Mouse (Mus musculus) left cerebral cortex, postnatal 4 days (tissue): ENCODE results near the gene Fam81b. TPM values are rescaled to one million over a fixed set of nuclear protein-coding genes. Genes with fewer than 3 reads are reported as not detected.
A peak's percentile ranks its signal among the peaks of the same experiment; 100 is the strongest.

Experiments
- DNase-seq: peaks from one replicate; pipeline ENCODE4 v3.0.0-alpha.2; 2022
- intact Hi-C: fragments of 180-260 bp; cut with DNase I; formaldehyde crosslinking; loops from one replicate; pipeline ENCODE4 v1.15.1; 2025
- microRNA-seq: library from miRNA; unstranded; fragments of <30 nt; microRNA quantifications from one replicate; pipeline ENCODE4 v1.2.0, GENCODE M21; 2022
- total RNA-seq, 2 experiments: library from RNA; stranded (reverse); gene quantifications; 2 replicates each; pipeline ENCODE4 v1.2.3; 2021

Fam81b gene
- total RNA-seq, 2 experiments from 2014 or later = 0.26 TPM; not detected in 1

DNA sequence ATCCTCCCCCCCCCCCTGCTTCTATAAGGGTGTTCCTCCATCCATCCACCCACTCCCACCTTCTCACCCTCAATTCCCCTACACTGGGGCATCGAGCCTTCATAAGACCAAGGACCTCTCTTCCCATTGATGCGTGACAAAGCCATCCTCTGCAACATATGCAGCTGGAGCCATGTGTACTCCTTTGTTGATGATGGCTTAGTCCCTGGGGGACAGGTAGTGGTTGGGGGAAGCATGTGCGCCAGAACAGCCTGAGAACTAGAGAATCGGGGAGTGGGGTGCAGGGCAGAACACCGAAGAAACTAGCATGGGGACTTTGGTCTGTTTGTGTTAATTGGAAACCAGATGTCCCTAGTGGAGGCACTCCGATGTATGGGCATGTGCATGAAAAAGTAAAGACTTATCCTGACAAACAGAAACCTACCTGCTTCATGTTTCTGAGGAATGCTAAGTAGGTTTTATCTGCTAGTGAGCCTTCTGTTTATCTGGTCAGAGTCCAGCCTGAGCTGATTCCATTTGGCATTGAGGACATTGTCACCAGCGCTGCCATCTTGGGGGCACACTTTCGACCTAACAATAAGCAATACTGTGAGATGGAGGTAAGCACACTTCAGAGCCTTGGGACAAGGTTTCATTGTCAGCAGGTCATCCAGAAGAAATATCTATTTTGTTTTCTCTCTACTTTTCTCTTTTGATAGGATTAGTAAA is 109.3 kb downstream of the Fam81b start:
- no peak for DNase-seq
- intact Hi-C loops = no loop called here

DNA sequence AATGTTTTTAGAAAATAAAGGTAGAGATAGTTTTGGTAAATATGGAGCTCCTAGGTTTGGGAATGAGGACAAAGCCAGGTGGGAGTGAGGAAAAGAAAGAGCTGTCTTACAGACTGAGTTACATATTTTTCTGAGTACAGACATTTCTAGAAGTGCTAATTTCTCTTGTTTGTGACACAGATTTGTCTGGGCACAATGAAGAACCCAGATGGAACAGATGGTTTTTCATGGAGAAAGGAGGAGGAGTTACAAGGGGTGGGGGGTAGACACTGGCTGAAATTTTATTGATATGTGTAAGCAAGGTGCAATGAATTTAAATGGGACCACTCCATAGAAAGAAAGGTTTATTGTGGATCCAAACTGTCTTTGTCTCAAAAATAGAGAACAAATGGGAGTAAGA is 109.9 kb downstream of the Fam81b start:
- intact Hi-C loops = no loop called here
- DNase-seq = no peak

DNA sequence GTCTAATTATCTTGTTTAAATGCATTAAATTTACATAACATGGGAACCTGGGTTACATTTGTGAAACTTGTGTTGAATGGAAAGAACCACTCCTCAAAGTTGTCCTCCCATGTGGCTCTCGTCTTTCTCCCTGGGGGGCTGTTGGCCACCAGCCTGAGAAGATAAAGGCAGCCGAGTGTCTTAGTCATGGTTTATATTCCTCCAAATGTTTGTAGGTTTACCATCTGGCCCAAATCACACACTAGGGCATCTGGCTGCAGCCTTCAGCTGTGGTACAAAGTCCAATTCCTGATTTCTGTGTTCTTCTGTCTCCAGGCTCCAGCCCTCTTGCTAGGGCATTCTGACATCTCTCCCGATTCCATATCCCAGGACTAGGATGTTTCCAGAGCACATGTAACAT is 114.6 kb downstream of the Fam81b start:
- DNase-seq = peak; percentile 40

DNA sequence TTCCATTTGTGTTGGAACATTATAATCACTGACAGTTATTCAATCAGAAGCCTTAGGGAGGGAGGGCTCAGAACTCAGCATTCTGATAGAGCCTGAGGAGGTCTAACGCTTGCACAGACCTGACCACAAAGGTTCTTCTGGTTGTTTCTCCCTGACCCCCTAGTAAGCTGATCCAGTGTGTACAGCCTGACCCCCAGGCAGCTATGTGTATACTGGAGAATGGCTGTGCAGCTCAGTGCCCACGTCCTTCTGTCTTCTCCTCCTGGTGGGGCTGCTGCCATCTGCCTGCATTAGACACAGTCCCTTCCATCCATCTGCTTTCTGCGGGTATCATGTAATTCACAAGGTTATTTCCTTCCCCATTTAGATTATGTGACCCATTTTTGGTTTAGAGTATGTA is 115.7 kb downstream of the Fam81b start:
- DNase-seq = peak; percentile 40
- intact Hi-C loops = no loop called here

More for the DNA sequence above, 114.6 kb downstream of the Fam81b start:
- intact Hi-C loops = no loop called here

DNA sequence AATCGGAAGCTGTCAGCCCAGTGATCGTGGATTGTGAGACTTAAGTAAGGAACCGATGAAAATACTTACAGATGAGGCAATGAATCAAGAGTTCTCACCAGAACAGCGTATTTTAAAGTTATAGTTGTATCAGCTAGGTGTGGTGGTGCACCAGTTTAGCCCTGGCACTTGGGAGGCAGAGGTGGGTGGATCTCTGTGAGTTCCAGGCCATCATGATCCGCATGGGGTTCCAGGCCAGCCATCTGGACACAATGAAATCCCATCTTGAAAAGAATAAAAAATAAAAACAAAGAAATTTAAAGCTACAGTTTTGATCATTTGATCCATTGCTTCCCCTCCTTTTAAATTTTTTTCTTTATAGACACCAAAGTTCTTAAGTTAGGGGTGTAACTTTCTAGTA is 117.2 kb downstream of the Fam81b start:
- intact Hi-C loops = no loop called here
- DNase-seq = no peak

DNA sequence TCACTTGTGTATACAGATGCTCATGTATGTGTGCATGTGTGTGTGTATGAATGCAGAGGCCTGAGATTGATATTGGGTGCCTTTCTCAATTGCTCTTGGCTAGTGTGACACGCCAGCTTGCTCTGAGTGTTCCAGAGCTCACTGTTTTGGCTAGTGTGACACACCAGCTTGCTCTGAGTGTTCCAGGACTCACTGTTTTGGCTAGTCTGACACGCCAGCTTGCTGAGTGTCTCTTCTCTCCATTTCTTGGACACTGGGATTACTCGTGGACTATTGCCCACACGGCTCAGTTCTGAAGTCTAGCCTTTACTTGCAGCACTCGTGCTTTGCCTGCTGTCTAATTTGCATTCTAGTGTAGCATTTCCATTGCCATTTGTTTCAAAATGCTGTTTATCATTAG is 126.2 kb downstream of the Fam81b start:
- no peak for DNase-seq
- intact Hi-C loops = no loop called here

DNA sequence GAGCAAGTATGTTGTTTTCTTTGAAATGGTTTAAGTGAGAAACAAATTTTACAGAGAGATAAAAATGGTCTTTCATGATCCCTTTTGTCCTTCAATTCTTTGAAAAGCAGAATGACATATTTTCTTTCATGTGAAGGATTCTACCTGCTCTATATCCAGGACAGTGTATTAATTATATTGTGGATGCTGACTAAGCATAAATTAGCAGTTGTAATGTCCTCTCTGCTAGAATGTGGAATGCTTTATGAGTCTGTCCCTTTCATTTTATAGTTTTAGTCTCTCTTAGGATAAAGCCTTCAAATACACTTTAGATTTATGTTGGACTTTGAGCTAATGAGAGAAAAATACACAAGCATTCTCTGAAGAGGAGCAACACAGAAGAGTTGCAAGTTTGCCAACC is 130.6 kb downstream of the Fam81b start:
- intact Hi-C loops = no loop called here
- DNase-seq = no peak

DNA sequence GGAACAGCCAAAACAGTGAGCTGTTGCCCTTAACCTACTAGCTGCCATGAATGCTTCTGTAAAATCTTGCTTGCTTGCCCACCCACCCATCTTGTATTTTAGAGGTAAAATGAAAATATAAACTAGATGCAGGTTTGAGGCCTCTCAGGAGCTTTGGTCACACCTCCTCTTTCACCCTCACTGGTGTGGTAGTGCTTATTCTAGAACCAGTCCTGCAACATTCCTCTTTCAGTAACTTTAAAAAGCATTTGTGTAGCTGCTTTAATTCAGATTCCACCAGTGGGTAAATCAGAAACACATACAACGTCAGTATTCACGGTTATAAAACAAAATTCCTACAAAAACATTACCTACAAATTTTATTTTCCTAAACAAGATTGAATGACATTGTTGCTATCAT is 144.3 kb downstream of the Fam81b start:
- no peak for DNase-seq
- intact Hi-C loops = no loop called here

DNA sequence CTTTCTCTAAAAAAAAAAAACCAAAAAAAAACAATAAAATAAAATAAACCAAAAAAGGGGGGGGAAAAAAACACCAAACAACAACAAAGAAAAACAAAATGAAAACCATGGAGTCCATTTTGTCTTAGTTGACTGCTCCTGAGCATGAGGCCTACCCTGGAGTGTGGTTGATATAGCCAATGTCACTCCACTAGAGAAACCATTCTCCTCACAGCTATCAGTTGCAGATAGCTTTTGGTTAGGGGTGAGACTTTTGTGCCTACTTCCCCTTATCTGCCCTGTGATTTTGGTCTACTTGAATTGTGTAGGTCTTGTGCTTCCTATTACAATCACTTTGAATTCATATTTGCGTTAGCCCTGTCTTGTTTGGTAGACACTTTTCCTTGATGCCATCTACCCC is 147.4 kb downstream of the Fam81b start:
- intact Hi-C loops = no loop called here
- no peak for DNase-seq

DNA sequence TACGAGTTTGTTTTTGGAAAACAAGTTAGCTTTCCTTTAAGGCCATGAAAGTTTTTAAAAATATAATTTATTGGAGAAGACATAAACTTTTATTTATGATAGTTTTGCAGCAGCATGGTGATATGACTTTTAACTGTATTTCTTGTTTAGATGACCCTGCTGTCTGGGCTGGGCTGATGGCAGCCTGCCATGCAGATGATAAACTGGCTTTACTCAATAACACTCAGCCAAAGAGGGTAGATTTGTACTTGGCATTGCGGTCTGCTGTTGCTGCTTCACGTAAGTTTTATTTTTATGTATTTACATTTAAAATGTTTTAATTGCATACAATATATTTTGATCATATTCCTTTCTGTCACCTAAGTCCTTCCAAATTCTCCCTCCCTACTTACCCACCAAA is 147.8 kb downstream of the Fam81b start:
- intact Hi-C loops = no loop called here
- DNase-seq = no peak

Small RNA genes lying within 50 kb of the gene (microRNA-seq; reads per million reads assigned to microRNA genes)
- not detected for gene Gm24025

Other genes with a start within 250 kb of the Fam81b start
- 1 to 10 TPM; 2.8 to 2.9 TPM for gene Gpr150, start 248.1 kb downstream of the Fam81b start, total RNA-seq
- gene Arsk, start 206.4 kb downstream of the Fam81b start, total RNA-seq = 1 to 10 TPM; 4.0 to 5.7 TPM
- 10 to 100 TPM; 24.4 to 28.2 TPM for gene Ttc37, start 206.3 kb downstream of the Fam81b start, total RNA-seq
- 10 to 100 TPM; 31.9 to 36.7 TPM for gene Mctp1, start 79.5 kb upstream of the Fam81b start, total RNA-seq